In the genomic region with DNA sequence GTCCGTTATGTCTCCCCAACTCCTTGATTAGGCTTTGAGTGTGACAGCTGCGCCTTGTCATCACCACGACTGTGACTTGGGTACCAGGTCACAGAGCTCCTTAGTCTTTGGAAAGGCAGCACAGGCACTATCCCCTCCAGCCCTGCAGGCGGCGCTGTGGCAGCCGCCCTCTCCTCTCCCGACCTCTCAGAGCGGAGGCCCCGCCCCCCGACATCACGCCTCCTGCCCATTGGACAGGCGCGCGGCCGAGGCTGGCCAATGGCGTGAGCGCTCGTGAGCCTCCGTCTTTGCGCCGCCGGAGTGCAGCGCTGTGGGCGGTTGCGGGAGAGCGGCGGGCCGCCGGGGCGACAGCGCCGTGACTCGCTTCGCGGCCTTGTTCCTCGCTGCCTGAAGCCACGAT, we compare ENCODE assay signal across 1 mouse cellular context.
TF ChIP-seq lines count a peak whose summit lies in the region.

A gene (plus strand): TSS at position 232 of the 400 bp plus-strand sequence.

TF ChIP-seq in CH12.LX, 34 proteins besides CTCF, POLR2A, EP300 and RAD21 (continued from another document):
- TF ChIP-seq SMC3 (IDR thresholded peaks at IDR 0.05; ENCODE audit: low read depth, low read length) (peak; percentile 58), MYC (IDR thresholded peaks at IDR 0.05; ENCODE audit: low read depth, low read length) (0 out of 2 replicates have a peak, but pooled peaks have one; percentile 19), BHLHE40 (IDR thresholded peaks at IDR 0.05; ENCODE audit: low read depth, low read length) (peak; percentile 61), MAFK (IDR thresholded peaks at IDR 0.05; ENCODE audit: insufficient replicate concordance, low read length) (no peak), IRF4 (IDR thresholded peaks at IDR 0.05; ENCODE audit: low read depth, low read length) (0 out of 2 replicates have a peak, but pooled peaks have one; percentile 15), NELFE (IDR thresholded peaks at IDR 0.05; ENCODE audit: low read depth, low read length) (peak; percentile 68), NRF1 (IDR thresholded peaks at IDR 0.05; ENCODE audit: low read depth, low read length) (0 out of 2 replicates have a peak, but pooled peaks have one; percentile 46)
